Mouse (Mus musculus): ENCODE data around the gene Reep3.

Gene Reep3

GRCm38 (mm10) chr10:67049621-67050020 lies 47.1 kb downstream of the Reep3 start:
- no peak for DNase-seq

DNA sequence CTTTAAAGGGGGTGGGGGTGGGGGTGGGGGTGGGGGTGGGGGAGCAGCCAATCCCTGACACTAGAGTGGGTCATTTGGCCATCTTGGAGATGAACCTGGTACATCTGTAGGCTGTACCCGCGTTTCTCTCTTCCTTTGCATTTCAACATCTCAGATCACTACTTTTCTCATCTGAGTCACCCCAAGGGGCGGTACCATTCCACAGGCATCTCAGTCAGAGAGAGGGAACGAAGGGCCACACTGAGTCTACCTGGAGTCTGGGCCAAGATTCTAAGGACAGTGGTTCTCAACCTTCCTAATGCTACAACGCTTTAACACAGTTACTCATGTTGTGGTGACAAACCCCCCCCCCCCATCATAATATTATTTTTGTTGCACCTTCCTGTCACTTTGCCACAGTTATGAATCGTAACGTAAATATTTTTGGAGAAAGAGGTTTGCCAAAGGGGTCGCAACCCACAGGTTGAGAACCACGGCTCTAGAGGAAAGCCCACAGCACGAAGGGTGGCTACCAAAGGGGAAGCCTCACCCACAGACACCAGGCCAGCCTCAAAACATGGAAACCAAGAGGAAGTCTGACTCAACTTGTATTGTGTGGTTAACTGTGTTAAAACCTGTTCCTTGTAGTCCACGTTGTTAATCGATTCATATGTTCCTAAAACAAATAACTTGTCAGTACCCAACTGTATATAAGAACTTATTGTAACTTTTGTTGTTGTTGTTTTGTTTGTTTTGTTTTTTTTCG lies 47.7 kb downstream of the Reep3 start:
- DNase-seq, result no peak

GRCm38 (mm10) chr10:67047712-67048645 lies 48.8 kb downstream of the Reep3 start:
- no peak for DNase-seq

GRCm38 (mm10) chr10:67045192-67045899 lies 51.4 kb downstream of the Reep3 start:
- no peak for DNase-seq

DNA sequence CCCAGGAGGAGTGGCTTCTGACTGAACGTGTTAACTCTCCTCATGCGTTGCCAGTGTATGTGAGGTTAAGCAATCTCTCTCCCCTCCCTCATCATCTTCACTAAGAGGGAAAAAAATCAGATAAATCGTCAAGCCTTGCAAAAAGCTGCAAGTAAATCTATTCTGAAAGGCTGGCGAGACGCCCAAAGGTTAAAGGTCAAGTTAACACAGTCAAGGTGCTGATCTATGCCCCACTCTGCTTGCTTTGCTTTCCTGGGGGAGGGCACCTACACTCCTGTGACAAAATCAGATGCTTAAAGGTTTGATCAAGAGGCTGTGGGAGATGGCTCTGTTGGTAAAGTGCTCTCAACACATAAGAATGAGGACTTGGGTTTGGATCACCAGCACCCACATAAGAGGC lies 52.4 kb downstream of the Reep3 start:
- DNase-seq, result no peak

- no peak for DNase-seq
Measured at GRCm38 (mm10) chr10:67043236-67043635, 53.5 kb downstream of the Reep3 start.

DNA sequence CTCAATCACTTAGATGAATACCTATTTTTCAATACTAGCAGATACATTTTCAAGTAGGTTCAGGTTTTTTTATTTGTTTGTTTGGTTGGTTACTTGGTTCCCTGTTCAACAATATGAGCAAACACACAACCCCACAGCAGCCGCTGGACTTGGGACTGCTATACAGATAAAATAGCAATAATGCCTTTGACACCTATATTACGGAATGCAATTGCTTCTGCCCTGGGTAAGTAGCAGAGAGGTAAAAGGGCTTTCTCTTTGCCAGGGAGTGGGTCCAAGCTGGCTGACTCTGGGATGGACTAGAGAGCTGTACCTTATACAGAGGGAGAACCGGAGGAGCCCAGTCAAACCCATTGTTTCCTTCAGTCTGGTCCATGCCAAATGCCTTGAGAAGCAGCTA lies 56.3 kb downstream of the Reep3 start:
- DNase-seq, result no peak

DNA sequence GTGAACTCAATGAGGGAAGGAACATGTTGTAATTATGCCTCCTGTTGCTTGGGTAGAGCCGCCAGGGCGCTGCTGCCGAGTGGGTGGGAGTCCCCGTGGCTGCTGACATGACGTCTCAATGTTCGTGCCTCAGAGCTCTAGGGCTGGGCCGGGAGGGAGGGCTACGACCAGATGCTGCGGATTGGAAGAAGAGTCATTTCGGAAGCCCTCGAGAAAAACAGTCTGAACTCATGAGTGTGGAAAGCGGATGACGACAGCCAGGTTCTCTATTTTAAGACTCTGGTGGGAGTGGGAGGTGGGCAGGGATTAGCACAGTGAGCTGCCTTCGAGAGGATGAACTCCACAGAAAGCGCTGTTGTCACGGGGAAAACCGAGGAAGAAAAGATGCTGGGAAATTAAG lies 57.7 kb downstream of the Reep3 start:
- no peak for DNase-seq

- no peak for DNase-seq
Measured at GRCm38 (mm10) chr10:67036542-67036941, 60.2 kb downstream of the Reep3 start.

GRCm38 (mm10) chr10:67036141-67036540 lies 60.6 kb downstream of the Reep3 start:
- peak; percentile 3 for DNase-seq

DNA sequence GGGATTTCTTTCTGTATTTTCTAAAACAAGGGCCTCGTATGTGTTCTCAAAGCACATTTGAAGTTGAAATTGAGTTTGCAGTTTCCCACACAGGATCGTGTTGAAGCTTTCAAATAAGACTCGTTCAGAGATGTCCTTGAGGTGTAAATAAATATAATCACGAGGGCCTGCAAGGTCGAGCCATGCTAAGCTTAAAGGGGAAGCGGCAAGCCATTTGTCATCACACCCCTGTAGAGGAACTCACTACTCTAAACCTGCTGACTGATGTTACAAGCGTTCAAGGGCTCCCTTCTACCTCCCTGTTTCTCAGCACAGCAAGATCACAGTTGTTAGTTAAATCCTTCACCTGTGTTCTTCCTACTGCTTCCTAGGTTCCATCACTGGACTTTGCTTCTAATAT lies 65.6 kb downstream of the Reep3 start:
- peak; percentile 6 for DNase-seq

GRCm38 (mm10) chr10:67029297-67029696 lies 67.4 kb downstream of the Reep3 start:
- DNase-seq, result peak; percentile 50

GRCm38 (mm10) chr10:67026375-67026774 lies 70.4 kb downstream of the Reep3 start:
- peak; percentile 17 for DNase-seq

- DNase-seq, result peak; percentile 90
Measured at GRCm38 (mm10) chr10:67025573-67026236, 71.0 kb downstream of the Reep3 start.

- DNase-seq, result peak; percentile 93
Measured at GRCm38 (mm10) chr10:67024391-67024790, 72.4 kb downstream of the Reep3 start.

- DNase-seq, result no peak
Measured at GRCm38 (mm10) chr10:67023092-67023491, 73.7 kb downstream of the Reep3 start.

GRCm38 (mm10) chr10:67021494-67021893 lies 75.3 kb downstream of the Reep3 start:
- peak; percentile 16 for DNase-seq

- DNase-seq, result no peak
Measured at GRCm38 (mm10) chr10:67018875-67019274, 77.9 kb downstream of the Reep3 start.

DNA sequence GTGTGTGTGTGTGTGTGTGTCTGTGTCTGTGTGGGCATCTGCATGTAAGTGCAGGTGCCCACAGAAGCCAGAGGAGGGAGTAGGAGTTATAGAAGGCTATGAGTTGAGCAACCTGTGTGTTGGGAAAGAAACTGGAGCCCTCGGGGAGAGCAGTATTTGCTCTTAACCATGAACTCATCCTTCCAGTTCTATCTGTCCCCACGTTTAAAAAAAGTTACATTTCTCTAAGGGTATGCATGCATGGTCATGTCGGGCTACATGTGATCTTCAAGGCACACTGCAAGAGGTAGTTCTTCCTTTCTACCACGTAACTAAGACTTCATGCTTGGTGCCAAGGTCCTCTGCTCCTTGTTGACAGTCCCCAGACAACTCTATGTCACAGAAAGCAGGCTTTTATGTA lies 78.9 kb downstream of the Reep3 start:
- DNase-seq, result no peak

DNA sequence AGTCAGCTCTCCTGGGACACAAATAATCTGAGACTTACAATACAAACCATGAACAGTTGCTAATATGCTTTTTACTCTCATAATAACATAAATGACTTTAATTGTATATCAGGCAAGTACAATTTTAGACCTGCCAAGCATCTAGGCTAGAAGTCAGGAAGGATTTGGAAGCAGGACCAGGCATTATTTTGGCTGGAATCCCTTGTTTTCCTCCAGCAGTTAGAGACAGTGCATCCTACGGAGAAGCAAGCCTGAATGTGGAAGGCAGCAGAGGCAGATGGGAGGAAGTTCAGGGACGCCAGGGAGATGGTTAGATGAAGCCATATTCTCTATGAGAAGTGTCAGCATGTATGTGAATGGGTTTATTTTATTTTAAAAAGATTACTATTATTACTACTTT lies 79.4 kb downstream of the Reep3 start:
- peak; percentile 49 for DNase-seq

- no peak for DNase-seq
Measured at GRCm38 (mm10) chr10:67016615-67017278, 80.0 kb downstream of the Reep3 start.

DNA sequence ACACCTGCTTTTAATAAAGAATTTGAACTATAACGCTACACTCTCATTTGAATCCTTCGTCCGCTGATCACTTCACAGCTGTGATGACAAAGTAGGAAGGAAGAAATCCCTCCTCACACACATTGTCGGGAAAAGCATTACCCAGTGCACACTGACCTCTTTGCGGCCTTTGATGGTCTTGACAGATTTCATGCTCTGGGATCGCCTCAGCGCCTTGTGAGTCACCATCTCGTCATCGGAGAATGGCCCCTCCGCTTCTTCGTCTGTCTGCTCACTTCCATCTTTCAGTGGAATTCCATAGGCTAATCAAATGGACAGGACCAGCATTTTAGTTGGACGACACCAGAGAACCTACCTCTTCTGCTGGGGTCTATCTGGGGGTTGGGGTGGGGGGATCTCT lies 82.0 kb downstream of the Reep3 start:
- DNase-seq, result no peak

All from cerebellum, adult 9-11 months (tissue).